Mouse (Mus musculus): ENCODE results near the gene Ankrd33. TPM values are rescaled to one million over a fixed set of nuclear protein-coding genes. Genes with fewer than 3 reads are reported as not detected.

The Ankrd33 gene
- total RNA-seq, 1 experiment from 2014 or later: not detected

- no peak for ATAC-seq (replicated peaks; ENCODE audit: insufficient number of reproducible peaks, low FRiP score, low TSS enrichment, poor library complexity, severe bottlenecking)
Measured at GRCm38 (mm10) chr15:101141061-101141541, 25.5 kb downstream of the Ankrd33 start.

GRCm38 (mm10) chr15:101142672-101143071 lies 27.1 kb downstream of the Ankrd33 start:
- no peak for ATAC-seq (replicated peaks; ENCODE audit: insufficient number of reproducible peaks, low FRiP score, low TSS enrichment, poor library complexity, severe bottlenecking)

GRCm38 (mm10) chr15:101143494-101143893 lies 27.9 kb downstream of the Ankrd33 start:
- no peak for ATAC-seq (replicated peaks; ENCODE audit: insufficient number of reproducible peaks, low FRiP score, low TSS enrichment, poor library complexity, severe bottlenecking)

- ATAC-seq (replicated peaks; ENCODE audit: insufficient number of reproducible peaks, low FRiP score, low TSS enrichment, poor library complexity, severe bottlenecking): no peak
Measured at GRCm38 (mm10) chr15:101144176-101144575, 28.6 kb downstream of the Ankrd33 start.

GRCm38 (mm10) chr15:101144779-101145178 lies 29.2 kb downstream of the Ankrd33 start:
- no peak; the same call in 1 of the 2 replicates for ATAC-seq (replicated peaks; ENCODE audit: insufficient number of reproducible peaks, low FRiP score, low TSS enrichment, poor library complexity, severe bottlenecking)

- ATAC-seq (replicated peaks; ENCODE audit: insufficient number of reproducible peaks, low FRiP score, low TSS enrichment, poor library complexity, severe bottlenecking): peak; percentile 88
Measured at GRCm38 (mm10) chr15:101145424-101146099, 30.0 kb downstream of the Ankrd33 start.

- peak; percentile 32 for ATAC-seq (replicated peaks; ENCODE audit: insufficient number of reproducible peaks, low FRiP score, low TSS enrichment, poor library complexity, severe bottlenecking)
Measured at GRCm38 (mm10) chr15:101146100-101146965, 30.8 kb downstream of the Ankrd33 start.

GRCm38 (mm10) chr15:101147115-101147909 lies 31.8 kb downstream of the Ankrd33 start:
- ATAC-seq (replicated peaks; ENCODE audit: insufficient number of reproducible peaks, low FRiP score, low TSS enrichment, poor library complexity, severe bottlenecking): no peak

- no peak for ATAC-seq (replicated peaks; ENCODE audit: insufficient number of reproducible peaks, low FRiP score, low TSS enrichment, poor library complexity, severe bottlenecking)
Measured at GRCm38 (mm10) chr15:101147910-101148273, 32.3 kb downstream of the Ankrd33 start.

GRCm38 (mm10) chr15:101148604-101149003 lies 33.0 kb downstream of the Ankrd33 start:
- no peak for ATAC-seq (replicated peaks; ENCODE audit: insufficient number of reproducible peaks, low FRiP score, low TSS enrichment, poor library complexity, severe bottlenecking)

- no peak for ATAC-seq (replicated peaks; ENCODE audit: insufficient number of reproducible peaks, low FRiP score, low TSS enrichment, poor library complexity, severe bottlenecking)
Measured at GRCm38 (mm10) chr15:101151409-101152261, 36.1 kb downstream of the Ankrd33 start.

GRCm38 (mm10) chr15:101154700-101155616 lies 39.4 kb downstream of the Ankrd33 start:
- ATAC-seq (replicated peaks; ENCODE audit: insufficient number of reproducible peaks, low FRiP score, low TSS enrichment, poor library complexity, severe bottlenecking): peak; percentile 38

- no peak for ATAC-seq (replicated peaks; ENCODE audit: insufficient number of reproducible peaks, low FRiP score, low TSS enrichment, poor library complexity, severe bottlenecking)
Measured at GRCm38 (mm10) chr15:101160128-101160527, 44.6 kb downstream of the Ankrd33 start.

- no peak for ATAC-seq (replicated peaks; ENCODE audit: insufficient number of reproducible peaks, low FRiP score, low TSS enrichment, poor library complexity, severe bottlenecking)
Measured at GRCm38 (mm10) chr15:101160591-101160990, 45.0 kb downstream of the Ankrd33 start.

GRCm38 (mm10) chr15:101161534-101161933 lies 46.0 kb downstream of the Ankrd33 start:
- no peak for ATAC-seq (replicated peaks; ENCODE audit: insufficient number of reproducible peaks, low FRiP score, low TSS enrichment, poor library complexity, severe bottlenecking)

- ATAC-seq (replicated peaks; ENCODE audit: insufficient number of reproducible peaks, low FRiP score, low TSS enrichment, poor library complexity, severe bottlenecking): no peak
Measured at GRCm38 (mm10) chr15:101163056-101163458, 47.5 kb downstream of the Ankrd33 start.

GRCm38 (mm10) chr15:101163854-101164253 lies 48.3 kb downstream of the Ankrd33 start:
- no peak for ATAC-seq (replicated peaks; ENCODE audit: insufficient number of reproducible peaks, low FRiP score, low TSS enrichment, poor library complexity, severe bottlenecking)

All from monocyte, adult 5-6 weeks (primary cell).